Mouse (Mus musculus) neutrophil, adult 5-6 weeks (primary cell): ENCODE data around the gene Capn11. TPM values are rescaled to one million over a fixed set of nuclear protein-coding genes. Genes with fewer than 3 reads are reported as not detected.

Experiments
- ATAC-seq: fragments of 151-379, 151-347 bp; 2 replicates; pipeline ENCODE4 v1.8.0; 2017; ENCODE audit warnings: mild to moderate bottlenecking, moderate TSS enrichment; ENCODE audit not compliant: insufficient number of reproducible peaks, poor library complexity, low FRiP score, severe bottlenecking; ENCODE audit errors: extremely low read depth
- total RNA-seq: library from RNA; stranded (forward); fragments of 200-1000 nt; gene quantifications from 2 replicates; pipeline ENCODE4 v1.2.3, GENCODE M21; 2017

The Capn11 gene
- 1.1 and 1.5 TPM in 2 replicates for total RNA-seq

- no peak for ATAC-seq
Observed at GRCm38 (mm10) chr17:45659225-45659624, at the start of gene Capn11. Gene Capn11, minus strand, starts transcription at chr17:45659325.

- no peak for ATAC-seq
Observed at GRCm38 (mm10) chr17:45708179-45708578, 49.1 kb upstream of the Capn11 start.

DNA sequence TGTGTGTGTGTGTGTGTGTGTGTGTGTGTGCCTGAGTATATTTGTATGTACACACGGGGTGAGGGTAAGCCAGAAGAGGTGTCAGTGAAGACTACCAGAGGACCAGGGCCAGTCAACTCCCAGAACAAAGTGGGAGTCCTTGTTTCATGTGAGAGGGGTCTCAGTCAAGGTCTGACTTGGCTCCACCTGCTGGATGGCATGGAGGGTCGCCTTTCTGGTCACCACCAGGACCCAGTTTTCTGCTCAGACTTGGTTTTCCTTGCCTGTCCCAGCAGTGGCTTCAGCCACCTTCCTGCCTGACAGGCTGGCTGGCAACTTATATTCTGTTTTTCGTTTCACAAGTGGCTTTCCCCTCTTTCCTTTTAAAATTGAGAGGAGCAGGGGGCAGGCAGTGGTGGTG lies 48.3 kb upstream of the Capn11 start:
- ATAC-seq: no peak

- ATAC-seq: no peak
Observed at GRCm38 (mm10) chr17:45706796-45707195, 47.7 kb upstream of the Capn11 start.

DNA sequence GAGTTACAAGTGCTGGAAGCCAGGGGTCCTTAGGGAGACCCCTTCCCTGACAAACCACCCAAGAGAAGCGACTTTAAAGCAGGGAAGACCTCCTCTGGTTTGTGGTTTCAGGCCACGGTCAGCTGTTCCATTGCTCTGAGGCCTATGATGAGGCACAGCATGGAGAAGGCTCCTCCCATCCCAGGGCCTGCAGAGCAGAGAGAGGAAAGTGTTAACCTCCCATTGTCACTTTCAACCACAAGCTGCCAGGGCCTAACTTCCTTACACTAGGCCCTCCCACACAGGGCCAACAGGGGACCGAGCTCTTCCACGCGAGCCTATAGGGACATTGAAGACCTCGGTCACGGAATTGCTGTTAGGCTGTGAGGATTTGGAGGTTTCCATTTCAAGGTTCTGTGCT lies 44.1 kb upstream of the Capn11 start:
- peak; percentile 15; the same call in 1 of the 2 replicates for ATAC-seq

DNA sequence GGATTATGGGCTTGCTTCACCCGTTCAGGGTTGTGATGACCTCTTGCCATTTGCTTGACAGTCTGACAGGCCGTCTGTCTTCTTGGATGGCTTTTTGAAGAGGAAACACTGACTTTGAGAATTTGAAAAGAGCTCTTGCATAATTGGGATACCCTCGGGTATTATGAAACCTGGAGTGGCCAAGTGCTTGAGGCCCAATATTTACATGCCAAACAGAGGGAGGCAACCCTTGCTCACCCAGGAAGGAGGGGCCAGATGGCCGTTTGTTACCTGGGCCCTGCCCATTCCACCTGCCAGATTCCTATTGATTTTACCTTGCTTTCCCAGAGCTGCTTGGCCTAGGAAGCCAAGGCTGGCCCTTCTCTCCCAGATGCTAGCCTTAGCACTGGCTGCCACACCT lies 43.1 kb upstream of the Capn11 start:
- no peak for ATAC-seq

DNA sequence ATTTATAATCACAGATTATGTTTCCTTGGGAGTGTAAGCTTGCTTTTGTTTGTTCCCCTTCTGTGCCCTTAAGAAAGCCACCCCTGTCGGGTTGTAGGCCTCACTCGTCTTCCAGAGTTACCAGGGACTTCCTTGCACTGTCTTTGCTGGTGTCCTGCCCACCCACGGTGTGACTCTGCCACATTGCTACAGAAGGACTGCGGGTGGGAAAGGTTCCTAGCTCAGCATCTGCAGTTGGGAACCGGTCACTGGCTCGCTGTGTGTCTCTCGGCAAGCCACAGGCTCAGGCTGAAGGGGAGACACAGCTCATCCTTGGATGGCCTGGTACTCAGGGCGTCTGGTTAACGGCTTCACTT lies 42.1 kb upstream of the Capn11 start:
- ATAC-seq: no peak

DNA sequence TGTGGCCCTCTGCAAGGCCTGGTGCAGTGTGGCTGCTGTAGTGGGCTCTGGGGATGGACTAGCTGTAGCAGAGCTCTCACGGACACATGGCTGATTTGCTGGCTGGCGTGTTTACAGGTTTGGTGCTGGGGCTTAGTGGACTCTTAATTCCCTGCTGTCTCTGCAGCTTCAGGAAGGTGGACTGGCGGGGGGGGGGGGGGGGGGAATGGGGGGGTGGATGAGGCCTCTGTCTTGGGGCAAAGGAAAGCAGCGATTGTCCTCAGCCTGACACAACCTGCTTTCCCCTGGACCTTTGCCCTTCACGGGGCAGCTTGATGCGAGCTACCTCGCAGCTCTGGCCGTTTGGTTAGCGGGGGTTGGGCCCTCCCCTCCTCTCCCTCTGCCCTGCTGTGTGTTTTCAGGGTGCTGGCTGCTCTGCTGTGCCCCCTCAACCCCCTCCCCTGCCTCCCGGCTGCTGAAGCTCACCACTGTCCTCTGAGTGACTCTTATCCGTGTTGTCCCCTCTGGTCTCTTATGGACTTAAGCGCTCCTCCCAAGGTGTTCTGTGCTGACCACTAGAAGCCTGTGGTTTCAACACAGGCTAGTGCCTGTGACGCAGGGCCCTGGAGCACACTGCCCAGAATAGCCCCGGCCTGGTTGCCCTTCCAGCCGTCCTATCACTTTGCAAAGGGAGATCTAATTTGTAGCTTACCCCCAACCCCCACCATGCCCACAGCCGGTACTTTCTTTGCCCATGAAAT lies 41.5 kb upstream of the Capn11 start:
- ATAC-seq: no peak

- no peak for ATAC-seq
Observed at GRCm38 (mm10) chr17:45699039-45699740, 40.1 kb upstream of the Capn11 start.

GRCm38 (mm10) chr17:45698368-45698767 lies 39.2 kb upstream of the Capn11 start:
- ATAC-seq: no peak

DNA sequence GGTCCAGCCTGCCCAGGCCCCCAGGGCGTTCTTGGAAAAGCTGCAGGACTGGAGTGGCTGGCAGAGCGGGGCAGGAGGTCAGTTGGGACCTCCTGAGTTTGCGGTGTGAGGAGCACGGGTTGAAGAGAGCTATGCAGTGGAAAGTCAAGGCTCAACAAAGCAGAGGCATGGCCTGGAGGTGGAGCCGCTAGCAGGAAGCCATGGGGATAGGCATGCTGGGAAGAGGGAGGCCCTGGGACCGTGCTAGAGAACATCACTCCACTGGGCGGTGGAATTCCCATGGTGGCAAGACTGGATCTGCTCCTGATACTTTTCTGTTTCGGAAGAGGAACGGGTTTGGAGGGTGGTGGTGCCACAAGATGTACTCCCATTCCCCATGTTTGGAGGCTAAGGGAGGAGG lies 37.9 kb upstream of the Capn11 start:
- ATAC-seq: no peak

DNA sequence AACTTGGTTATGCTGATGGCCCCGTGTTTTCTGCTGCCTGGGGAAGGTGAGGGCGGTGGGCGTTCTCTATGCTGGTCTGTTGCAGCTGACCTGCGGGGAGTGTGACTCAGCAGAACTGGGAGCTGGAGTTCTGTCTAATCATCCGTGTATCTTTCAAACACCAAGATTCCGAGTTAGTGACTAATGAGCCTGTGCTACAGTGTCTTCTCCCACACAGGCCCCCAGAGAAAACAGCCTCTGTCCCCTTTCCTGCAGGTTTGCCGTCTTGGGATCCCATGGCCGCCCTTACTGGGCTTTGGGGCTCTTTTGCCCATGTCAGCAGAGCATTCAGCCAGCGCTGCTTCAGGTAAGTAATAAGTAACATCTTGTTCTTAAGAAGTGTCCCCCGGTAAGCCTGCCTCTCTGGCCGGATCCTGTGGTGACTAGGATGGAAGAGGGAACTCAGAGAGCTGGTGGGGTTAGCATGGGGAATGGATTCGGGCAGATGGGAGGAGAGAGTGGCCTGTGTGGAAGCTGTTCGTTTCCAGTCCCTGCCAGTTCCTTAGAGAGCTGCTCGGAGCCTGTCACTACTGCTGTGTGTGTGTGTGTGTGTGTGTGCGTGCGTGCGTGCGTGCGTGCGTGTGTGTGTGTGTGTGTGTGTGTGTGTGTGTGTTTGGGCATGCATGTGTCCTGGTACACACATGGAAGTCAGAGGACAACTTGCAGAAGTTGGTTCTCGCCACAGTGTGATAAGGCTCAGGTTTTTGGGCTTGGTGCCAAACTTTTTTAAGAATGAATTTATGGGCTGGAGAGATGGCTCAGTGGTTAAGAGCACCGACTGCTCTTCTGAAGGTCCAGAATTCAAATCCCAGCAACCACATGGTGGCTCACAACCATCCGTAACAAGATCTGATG lies 36.3 kb upstream of the Capn11 start:
- ATAC-seq: no peak

DNA sequence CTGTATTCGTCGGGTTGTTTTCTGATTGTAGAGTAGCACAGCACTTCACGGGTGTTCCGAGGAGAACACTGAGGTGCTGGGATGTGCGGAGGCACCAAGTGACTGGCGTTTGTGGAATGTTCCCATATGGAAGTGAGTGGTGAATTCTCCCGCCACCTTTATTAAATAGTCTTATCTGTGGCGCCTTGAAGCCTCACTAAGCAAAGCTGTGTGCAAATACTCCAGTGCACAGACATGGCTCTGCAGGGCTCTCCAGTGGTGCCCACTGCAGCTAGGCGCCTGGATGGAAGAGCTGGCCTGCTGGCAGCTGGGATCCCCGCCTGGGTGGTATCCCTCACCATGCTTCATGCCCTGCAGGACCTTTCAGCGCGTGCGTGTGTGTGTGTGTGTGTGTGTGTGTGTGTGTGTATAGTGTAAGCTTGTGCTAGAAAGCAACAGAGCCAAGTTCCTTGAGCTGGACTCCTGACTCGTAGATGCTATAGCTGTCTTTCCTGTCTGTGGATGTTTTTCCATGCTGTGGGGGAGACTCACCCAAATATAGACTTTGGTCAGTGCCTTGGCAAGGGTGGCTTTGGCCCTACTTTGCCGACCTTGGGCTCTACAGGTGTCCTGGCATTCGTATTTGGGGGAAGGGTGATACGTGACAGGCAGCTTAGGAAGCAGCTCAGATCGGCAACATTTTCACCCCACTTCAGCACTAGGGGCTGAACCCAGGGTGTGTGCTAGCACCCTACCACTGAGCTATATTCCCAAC lies 34.9 kb upstream of the Capn11 start:
- ATAC-seq: no peak

- ATAC-seq: no peak
Observed at GRCm38 (mm10) chr17:45692159-45692558, 33.0 kb upstream of the Capn11 start.

- no peak for ATAC-seq
Observed at GRCm38 (mm10) chr17:45690044-45690443, 30.9 kb upstream of the Capn11 start.

GRCm38 (mm10) chr17:45689120-45689519 lies 30.0 kb upstream of the Capn11 start:
- ATAC-seq: no peak

DNA sequence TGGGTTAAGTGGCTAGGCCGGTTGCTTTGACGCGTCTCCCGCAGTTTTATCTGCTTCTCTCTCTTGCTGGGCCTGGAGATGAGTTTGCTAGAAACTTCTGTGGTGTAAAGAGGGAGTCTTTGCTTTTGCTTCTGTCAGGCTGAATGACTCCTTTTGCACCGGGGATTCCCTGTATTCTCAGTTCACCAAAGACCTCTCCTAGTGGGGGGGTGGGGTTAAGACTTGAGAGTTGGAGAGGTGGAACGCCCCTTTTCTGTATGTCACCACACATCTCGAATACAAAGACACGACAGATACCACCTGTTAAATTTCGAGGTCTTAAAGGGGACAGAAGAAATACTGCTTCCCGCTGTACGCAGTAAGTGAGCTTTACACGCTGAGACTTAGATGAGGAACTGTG lies 27.6 kb upstream of the Capn11 start, which contains the start of gene Tmem63b:
TSS of gene Tmem63b (minus strand) at position 190 of the 400 bp plus-strand sequence.
- ATAC-seq: no peak

GRCm38 (mm10) chr17:45686093-45686619 lies 27.0 kb upstream of the Capn11 start, which contains the start of gene Mrpl14:
Gene Mrpl14, plus strand, starts transcription at chr17:45686322.
- ATAC-seq: peak; percentile 59
